In genomic region chr17:35980363-35980754, GRCm38 (mm10) we compare ENCODE assay signal across 8 mouse cellular contexts. TPM values are rescaled to one million over a fixed set of nuclear protein-coding genes. Genes with fewer than 3 reads are reported as not detected.
A peak's percentile ranks its signal among the peaks of the same experiment; 100 is the strongest.
DNase-seq lines count a peak whose midpoint lies in the region; ATAC-seq and TF ChIP-seq lines count a peak whose summit lies in the region.

No protein-coding gene starts in this region.

- POLR2A ChIA-PET in Patski (lab: Charles Lee): interaction anchor here (0.6 to 1.4 kb wide), 4 partner anchors 11 to 18 kb away, joined by 3 to 6 read pairs (median 4); no protein-coding TSS in a partner anchor

- ATAC-seq in Patski: peak; percentile 8
- ATAC-seq in forebrain, embryonic 16.5 days: peak; percentile 27
- ATAC-seq in lung, embryonic 16.5 days (ENCODE audit: low read depth): peak; percentile 20

- CTCF ChIA-PET in Patski (lab: Charles Lee): interaction anchor here (1.3 to 6.8 kb wide), 2 partner anchors 13 to 80 kb away, joined by 3 to 62 read pairs; no protein-coding TSS in a partner anchor

- peak overlapping the region; percentile 79 for H3K4me2 ChIP-seq in forebrain, embryonic 16.5 days (ENCODE audit: low read length)
- H3K4me2 ChIP-seq in lung, embryonic 16.5 days (ENCODE audit: low read depth, low read length): peak overlapping the region; percentile 87

- peak overlapping the region; percentile 78 for H3K4me3 ChIP-seq in cerebellum, adult 2 months (replicated peaks; ENCODE audit: insufficient read depth, low read depth, low read length)
- H3K4me3 ChIP-seq in forebrain, embryonic 16.5 days (replicated peaks; ENCODE audit: low read length): peak overlapping the region; percentile 97
- peak overlapping the region; percentile 67 for H3K4me3 ChIP-seq in lung, embryonic 16.5 days (ENCODE audit: low read length)

- no peak for TF ChIP-seq POLR2A in cerebellum, adult 2 months (IDR thresholded peaks at IDR 0.05; ENCODE audit: borderline replicate concordance, insufficient read depth, low read length)

- H3K9me3 ChIP-seq in forebrain, embryonic 16.5 days (ENCODE audit: control insufficient read depth, low read length): no peaks in the 10 kb centered on the region
- H3K9me3 ChIP-seq in lung, embryonic 16.5 days (ENCODE audit: control insufficient read depth, low read length): no peaks in the 10 kb centered on the region

- in situ Hi-C loops in Patski (cut with MboI; ENCODE audit: low pct_unique_long_range_greater_than_20kb): no loop called here

- no peaks in the 10 kb centered on the region for H3K27me3 ChIP-seq in Patski
- no peaks in the 10 kb centered on the region for H3K27me3 ChIP-seq in cerebellum, adult 2 months (ENCODE audit: control insufficient read depth, insufficient read depth, low read length)
- no peaks in the 10 kb centered on the region for H3K27me3 ChIP-seq in forebrain, embryonic 16.5 days (replicated peaks; ENCODE audit: control insufficient read depth, insufficient read depth, low read length)
- H3K27me3 ChIP-seq in lung, embryonic 16.5 days (ENCODE audit: control insufficient read depth, insufficient read depth, low read depth, low read length): no peaks in the 10 kb centered on the region

- under 1% methylated on average over 27 of the region's 29 CpGs for WGBS in cerebellum, adult 2 months
- under 1% methylated on average over 29 of the region's 29 CpGs for WGBS in forebrain, embryonic 16.5 days
- WGBS in lung, embryonic 16.5 days: 0% methylated on average over 25 of the region's 29 CpGs

- no peaks in the 10 kb centered on the region for H3K4me1 ChIP-seq in cerebellum, adult 2 months (ENCODE audit: control insufficient read depth, insufficient read depth, low read length)
- peaks cover 17% of the 10 kb centered on the region for H3K4me1 ChIP-seq in forebrain, embryonic 16.5 days (replicated peaks; ENCODE audit: control insufficient read depth, insufficient read depth, low read length)
- H3K4me1 ChIP-seq in lung, embryonic 16.5 days (replicated peaks; ENCODE audit: control insufficient read depth, insufficient read depth, low read length): peaks cover 15% of the 10 kb centered on the region

- peak overlapping the region; percentile 76 for H3K9ac ChIP-seq in forebrain, embryonic 16.5 days (replicated peaks; ENCODE audit: low read depth, low read length)
- H3K9ac ChIP-seq in lung, embryonic 16.5 days (ENCODE audit: low read length): peak overlapping the region; percentile 64

- TF ChIP-seq CTCF in Patski (IDR thresholded peaks at IDR 0.05): no peak
- no peak for TF ChIP-seq CTCF in cerebellum, adult 2 months (IDR thresholded peaks at IDR 0.05; ENCODE audit: borderline replicate concordance, insufficient read depth, low read depth, low read length)

- no peak for DNase-seq in Patski (ENCODE audit: low read depth, low spot score)
- DNase-seq in cerebellum, adult 2 months: peak; percentile 67 to 75
- DNase-seq in heart, postnatal 4 days: peak; percentile 70
- peak; percentile 62 to 68 for DNase-seq in layer of hippocampus, postnatal 10 days (ENCODE audit: low spot score in 2 of 2)
- peak; percentile 52 for DNase-seq in right cerebral cortex, adult 18-20 months
- DNase-seq in T-cell, adult 2 months (ENCODE audit: low spot score): no peak

- peak overlapping the region; percentile 82 for H3K27ac ChIP-seq in cerebellum, adult 2 months (ENCODE audit: insufficient read depth, low read length)
- peak overlapping the region; percentile 96 for H3K27ac ChIP-seq in forebrain, embryonic 16.5 days (ENCODE audit: low read length)
- peak overlapping the region; percentile 95 for H3K27ac ChIP-seq in lung, embryonic 16.5 days (ENCODE audit: low read length)

- peaks cover 7% of the 10 kb centered on the region; the same call in 1 of the 2 replicates for H3K36me3 ChIP-seq in forebrain, embryonic 16.5 days (ENCODE audit: control insufficient read depth, insufficient read depth)
- peaks cover 20% of the 10 kb centered on the region for H3K36me3 ChIP-seq in lung, embryonic 16.5 days (ENCODE audit: control insufficient read depth, insufficient read depth, low read length)

RNA-seq across cellular contexts. Expression of gene Prr3, which starts 0.3 kb away (rescaled TPM):
- polyA plus RNA-seq in Patski (2021): 39.1 TPM
- polyA plus RNA-seq in cerebellum, adult 2 months (2012; rRNA removed): 38.8 and 42.6 TPM in 2 replicates
- polyA plus RNA-seq in forebrain, embryonic 16.5 days (2015; fragmentation: Nextera tagmentation; extraction: Ambion mirVana): 78.9 and 93.2 TPM in 2 replicates
- 10 to 100 TPM; 12.9 TPM for total RNA-seq in heart, postnatal 4 days (2021)
- total RNA-seq in layer of hippocampus, postnatal 10 days (2021): 10 to 100 TPM; 72.1 to 79.2 TPM
- polyA plus RNA-seq in lung, embryonic 16.5 days (2015; fragmentation: Nextera tagmentation; extraction: Ambion mirVana): 27.5 and 29.7 TPM in 2 replicates

RNA-seq across cellular contexts. Expression of gene Gnl1, which starts 0.7 kb away (rescaled TPM):
- polyA plus RNA-seq in Patski (2021): 74.4 TPM
- 92.5 and 103 TPM in 2 replicates for polyA plus RNA-seq in cerebellum, adult 2 months (2012; rRNA removed)
- polyA plus RNA-seq in forebrain, embryonic 16.5 days (2015; fragmentation: Nextera tagmentation; extraction: Ambion mirVana): 61.0 and 65.6 TPM in 2 replicates
- 10 to 100 TPM; 38.4 to 38.6 TPM for total RNA-seq in heart, postnatal 4 days (2021)
- 100 to 1,000 TPM; 123 to 128 TPM for total RNA-seq in layer of hippocampus, postnatal 10 days (2021)
- 43.1 and 44.7 TPM in 2 replicates for polyA plus RNA-seq in lung, embryonic 16.5 days (2015; fragmentation: Nextera tagmentation; extraction: Ambion mirVana)

RNA-seq across cellular contexts. Expression of gene Abcf1, which starts 10.8 kb away (rescaled TPM):
- 110 TPM for polyA plus RNA-seq in Patski (2021)
- polyA plus RNA-seq in cerebellum, adult 2 months (2012; rRNA removed): 85.8 and 99.1 TPM in 2 replicates
- 88.3 and 89.6 TPM in 2 replicates for polyA plus RNA-seq in forebrain, embryonic 16.5 days (2015; fragmentation: Nextera tagmentation; extraction: Ambion mirVana)
- total RNA-seq in heart, postnatal 4 days (2021): 10 to 100 TPM; 71.0 to 73.9 TPM
- total RNA-seq in layer of hippocampus, postnatal 10 days (2021): 10 to 100 TPM; 86.2 to 86.6 TPM
- polyA plus RNA-seq in lung, embryonic 16.5 days (2015; fragmentation: Nextera tagmentation; extraction: Ambion mirVana): 70.6 and 82.5 TPM in 2 replicates

RNA-seq across cellular contexts. Expression of gene H2-T24, which starts 40.0 kb away (rescaled TPM):
- polyA plus RNA-seq in Patski (2021): 0.31 TPM
- polyA plus RNA-seq in cerebellum, adult 2 months (2012; rRNA removed): 0.95 and 1.1 TPM in 2 replicates
- 4.9 and 6.4 TPM in 2 replicates for polyA plus RNA-seq in forebrain, embryonic 16.5 days (2015; fragmentation: Nextera tagmentation; extraction: Ambion mirVana)
- 1 to 10 TPM; 1.1 to 1.6 TPM for total RNA-seq in heart, postnatal 4 days (2021)
- under 1 TPM; 0.54 to 0.80 TPM for total RNA-seq in layer of hippocampus, postnatal 10 days (2021)
- 2.0 and 2.2 TPM in 2 replicates for polyA plus RNA-seq in lung, embryonic 16.5 days (2015; fragmentation: Nextera tagmentation; extraction: Ambion mirVana)

RNA-seq across cellular contexts. Expression of gene H2-T23, which starts 52.3 kb away (rescaled TPM):
- 28.3 TPM for polyA plus RNA-seq in Patski (2021)
- polyA plus RNA-seq in cerebellum, adult 2 months (2012; rRNA removed): 13.0 and 17.3 TPM in 2 replicates
- polyA plus RNA-seq in forebrain, embryonic 16.5 days (2015; fragmentation: Nextera tagmentation; extraction: Ambion mirVana): 6.2 and 7.3 TPM in 2 replicates
- 1 to 10 TPM; 7.7 to 9.5 TPM for total RNA-seq in heart, postnatal 4 days (2021)
- total RNA-seq in layer of hippocampus, postnatal 10 days (2021): 1 to 10 TPM; 2.4 to 2.9 TPM
- 7.2 and 11.7 TPM in 2 replicates for polyA plus RNA-seq in lung, embryonic 16.5 days (2015; fragmentation: Nextera tagmentation; extraction: Ambion mirVana)

Comparison
In these comparisons a context has a peak if more than half of its experiments do, and no peak if none do; other contexts are left out.
1. DNase-seq: peak in cerebellum, adult 2 months (2 of 2), heart, postnatal 4 days (single experiment), layer of hippocampus, postnatal 10 days (2 of 2) and right cerebral cortex, adult 18-20 months (single experiment); none in Patski (single experiment) and T-cell, adult 2 months (single experiment).
2. Peak in every context shown above with its lines, with median percentiles within 50 percentile points of each other: ATAC-seq, H3K27ac ChIP-seq and H3K4me3 ChIP-seq.